Mouse (Mus musculus): ENCODE data around the gene Gm47969. TPM values are rescaled to one million over a fixed set of nuclear protein-coding genes. Genes with fewer than 3 reads are reported as not detected.
"Not testable (repeated sequence)": the region's sequence is repeated elsewhere in the genome, so short reads cannot be mapped to it uniquely, and the experiment has no call there.

Gene Gm47969
- total RNA-seq (2021), result not detected
- long read RNA-seq, result 0 reads

DNA sequence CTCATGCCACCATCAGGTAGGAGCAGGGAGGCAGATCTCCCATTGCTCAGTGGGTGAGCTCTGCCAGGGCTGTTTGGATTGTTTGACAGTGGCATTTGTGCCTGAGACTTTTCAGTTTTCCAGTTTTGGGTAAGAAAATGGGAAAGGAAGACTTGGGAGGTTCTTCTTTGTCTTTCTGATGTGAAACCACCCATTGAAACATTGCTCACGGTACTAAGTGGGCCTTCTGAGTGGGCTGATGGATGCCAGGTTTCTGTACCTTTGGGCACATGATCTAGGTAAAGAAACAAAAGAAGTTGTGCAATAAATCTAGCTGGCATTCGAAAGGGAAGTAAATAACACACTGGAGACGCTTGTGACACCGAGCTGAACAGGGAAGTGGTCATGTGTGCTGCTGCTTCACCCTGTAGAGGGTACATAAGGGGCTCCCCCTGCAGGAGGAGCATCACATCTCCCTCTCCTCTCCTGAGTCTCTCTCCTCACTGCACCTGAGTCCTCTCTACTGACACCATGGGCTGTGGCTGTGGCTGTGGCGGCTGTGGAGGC lies at the start of gene Gm47969:
TSS of gene Gm47969 (plus strand) at position 51 of the 546 bp plus-strand sequence.
- no peak for DNase-seq (ENCODE audit: low spot score in 2 of 2)

DNA sequence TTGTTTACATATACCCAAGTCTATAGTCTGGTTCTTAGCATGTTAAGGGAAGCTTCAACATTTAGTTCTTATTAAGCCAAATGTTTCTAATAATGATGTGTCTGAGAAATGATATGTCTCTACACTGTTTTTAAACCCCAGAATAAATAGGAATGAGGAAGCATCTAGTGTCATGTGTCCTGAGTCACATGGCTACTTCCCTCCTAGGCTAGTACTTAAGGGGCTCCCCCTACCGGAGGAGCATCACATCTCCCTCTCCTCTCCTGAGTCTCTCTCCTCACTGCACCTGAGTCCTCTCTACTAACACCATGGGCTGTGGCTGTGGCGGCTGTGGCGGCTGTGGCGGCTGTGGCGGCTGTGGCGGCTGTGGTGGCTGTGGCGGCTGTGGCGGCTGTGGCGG lies 44.4 kb upstream of the Gm47969 start, which contains the start of gene Gm47959:
TSS of gene Gm47959 (plus strand) at position 243 of the 400 bp plus-strand sequence.
- DNase-seq (ENCODE audit: low spot score in 2 of 2), result not testable (repeated sequence)

DNA sequence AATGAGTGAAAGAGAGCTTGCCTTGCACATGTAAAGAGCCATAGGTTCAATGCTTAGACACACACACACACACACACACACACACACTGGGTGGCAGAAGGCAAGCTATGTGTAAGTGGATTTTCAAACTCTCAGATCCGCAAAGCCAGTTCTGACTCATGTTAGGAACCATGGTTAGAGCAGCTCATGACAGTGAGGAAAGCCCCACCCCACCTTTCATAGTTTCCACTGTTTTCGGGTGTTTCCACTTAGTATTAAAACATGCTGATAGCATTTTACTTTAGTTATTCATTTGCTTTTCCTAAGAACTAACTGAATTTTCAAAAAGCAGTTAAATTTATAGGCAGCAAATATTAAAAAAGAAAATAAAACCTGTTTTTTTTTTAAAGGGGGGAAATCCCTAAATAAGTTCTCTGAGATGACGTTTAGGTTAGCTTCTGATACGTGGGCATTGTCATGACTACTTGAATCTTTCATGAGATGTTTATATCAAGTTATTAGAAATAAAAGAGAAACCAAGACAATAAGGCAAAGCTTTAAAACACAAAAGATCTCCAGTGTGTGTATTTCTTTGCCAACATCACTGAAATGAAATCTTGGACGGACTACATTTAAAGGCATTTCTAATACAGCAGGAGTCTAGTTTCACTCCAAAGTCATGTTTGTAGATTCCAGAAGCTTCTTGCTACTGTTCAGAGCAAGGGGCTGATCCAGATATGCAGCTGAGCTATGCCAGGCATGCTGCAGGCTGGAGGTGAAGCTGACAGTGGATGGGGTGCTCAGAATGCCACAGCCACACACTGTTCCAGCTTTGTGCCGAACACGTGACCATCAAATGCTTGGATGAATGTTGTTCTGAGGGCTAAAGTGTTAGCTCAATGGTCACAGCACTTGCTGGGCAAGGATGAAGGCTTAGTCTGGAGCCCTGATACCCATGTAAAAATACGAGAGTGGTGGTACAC lies 38.2 kb upstream of the Gm47969 start:
- DNase-seq (ENCODE audit: low spot score in 2 of 2), result no peak

DNA sequence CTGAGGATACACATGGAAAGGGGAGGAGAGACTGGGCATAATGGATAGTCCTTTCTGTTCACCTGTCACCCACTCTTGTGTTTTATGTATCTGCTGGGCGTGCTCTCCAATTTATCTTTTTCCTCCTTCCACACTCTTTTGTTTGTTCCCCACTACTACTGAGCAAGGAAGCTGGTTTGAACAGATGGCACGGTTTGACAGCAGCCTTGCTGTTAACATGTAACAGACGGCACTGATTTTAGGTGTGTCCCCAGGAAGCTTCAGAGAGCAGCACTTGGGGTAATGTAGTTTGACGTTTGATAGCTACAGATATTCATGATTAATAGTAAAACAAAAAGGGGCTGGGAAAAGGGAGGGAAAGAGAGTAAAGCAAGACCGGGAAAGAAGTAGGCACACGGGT lies 37.3 kb upstream of the Gm47969 start:
- DNase-seq (ENCODE audit: low spot score in 2 of 2), result no peak

DNA sequence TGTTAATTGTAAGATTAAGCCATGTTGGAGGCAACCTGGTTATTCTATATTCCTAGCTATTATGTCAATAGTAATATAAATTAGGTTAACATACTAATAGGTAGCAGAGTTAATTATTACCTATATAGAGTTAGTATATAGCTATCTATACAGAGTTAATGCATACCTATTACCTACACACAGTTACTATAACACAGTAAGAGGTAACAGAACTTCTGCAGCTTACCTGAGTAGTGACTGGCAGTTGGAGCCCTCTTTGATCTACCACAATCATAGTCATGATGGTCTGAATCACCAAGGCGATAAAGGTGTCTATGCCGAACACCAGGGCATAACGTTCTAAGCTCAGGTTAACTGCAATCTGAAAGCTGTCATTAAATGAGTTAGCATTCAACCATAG lies 30.3 kb upstream of the Gm47969 start:
- no peak for DNase-seq (ENCODE audit: low spot score in 2 of 2)

DNA sequence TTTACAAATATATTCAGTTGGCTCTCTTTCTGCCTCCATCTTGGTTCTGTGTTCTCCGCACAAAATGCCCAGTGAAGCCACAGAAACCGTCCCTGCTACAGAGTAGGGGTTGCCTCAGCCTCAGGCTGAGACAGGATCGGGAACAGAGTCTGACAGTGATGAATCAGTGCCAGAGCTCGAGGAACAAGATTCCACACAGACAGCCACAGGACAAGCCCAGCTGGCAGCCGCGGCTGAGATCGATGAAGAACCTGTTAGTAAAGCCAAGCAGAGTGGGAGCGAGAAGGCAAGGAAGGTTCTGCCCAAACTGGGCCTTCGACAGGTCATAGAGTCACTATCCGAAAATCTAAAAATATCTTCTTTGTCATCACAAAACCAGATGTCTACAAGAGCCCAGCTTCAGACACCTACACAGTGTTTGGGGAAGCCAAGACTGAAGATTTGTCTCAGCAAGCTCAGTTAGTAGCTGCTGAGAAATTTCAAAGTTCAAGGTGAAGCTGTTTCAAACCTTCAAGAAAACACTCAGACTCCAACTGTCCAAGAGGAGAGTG lies 29.3 kb upstream of the Gm47969 start:
- DNase-seq (ENCODE audit: low spot score in 2 of 2), result no peak

DNA sequence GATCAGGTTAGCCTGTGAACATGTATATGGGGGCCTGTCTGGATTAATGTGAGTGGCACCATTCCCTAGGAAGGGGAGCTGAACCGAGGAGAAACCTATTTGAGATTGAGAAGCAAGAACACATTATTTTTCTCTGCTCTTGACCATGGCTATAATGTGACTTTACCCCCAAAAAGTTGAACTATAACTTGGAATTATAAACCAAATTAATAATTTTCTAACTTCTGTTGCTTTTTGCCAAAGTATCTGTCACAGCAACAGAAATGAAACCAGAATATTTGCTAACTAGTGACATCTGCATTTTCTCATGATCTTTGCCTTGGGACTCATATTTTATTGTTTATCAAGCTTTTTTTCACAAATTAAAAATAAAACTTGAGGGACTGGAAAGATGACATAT lies 28.2 kb upstream of the Gm47969 start:
- no peak for DNase-seq (ENCODE audit: low spot score in 2 of 2)

DNA sequence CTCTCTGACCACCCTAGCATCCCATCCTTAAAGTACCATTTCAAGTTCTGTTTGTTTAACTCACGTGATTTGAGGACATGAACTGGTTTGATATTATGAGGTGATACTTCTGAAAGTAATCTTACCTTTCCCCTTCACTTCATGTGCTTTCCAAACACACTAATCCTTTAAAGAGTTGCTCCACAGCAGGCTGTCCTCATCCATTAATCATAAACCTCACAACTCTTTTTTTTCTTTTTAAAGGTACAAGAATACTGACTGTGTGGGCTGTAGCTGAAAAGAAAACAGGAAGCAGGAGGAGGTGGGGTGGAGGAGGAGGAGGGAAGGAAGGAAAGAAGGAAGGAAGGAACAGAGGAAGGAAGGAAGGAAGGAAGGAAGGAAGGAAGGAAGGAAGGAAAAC lies 12.8 kb upstream of the Gm47969 start:
- DNase-seq (ENCODE audit: low spot score in 2 of 2), result no peak

DNA sequence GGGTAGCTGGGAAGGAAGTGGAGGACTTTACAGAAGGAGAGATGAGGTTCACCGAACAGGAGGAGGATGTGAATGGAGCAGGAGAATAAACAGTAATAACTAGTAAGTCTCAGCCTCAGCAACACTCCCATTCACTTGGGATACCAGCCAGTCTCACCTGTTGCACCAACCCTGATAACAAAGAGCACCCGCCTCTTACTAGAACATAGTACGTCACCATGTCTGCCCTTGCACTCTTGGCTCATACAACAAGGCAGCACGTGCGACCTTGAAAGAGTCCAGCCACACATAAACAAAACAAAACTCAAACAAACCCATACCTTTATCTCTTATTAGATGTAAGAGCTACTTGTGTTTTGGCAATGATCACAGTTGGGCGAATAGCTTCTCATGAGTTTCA lies 12.2 kb upstream of the Gm47969 start:
- DNase-seq (ENCODE audit: low spot score in 2 of 2), result no peak

DNA sequence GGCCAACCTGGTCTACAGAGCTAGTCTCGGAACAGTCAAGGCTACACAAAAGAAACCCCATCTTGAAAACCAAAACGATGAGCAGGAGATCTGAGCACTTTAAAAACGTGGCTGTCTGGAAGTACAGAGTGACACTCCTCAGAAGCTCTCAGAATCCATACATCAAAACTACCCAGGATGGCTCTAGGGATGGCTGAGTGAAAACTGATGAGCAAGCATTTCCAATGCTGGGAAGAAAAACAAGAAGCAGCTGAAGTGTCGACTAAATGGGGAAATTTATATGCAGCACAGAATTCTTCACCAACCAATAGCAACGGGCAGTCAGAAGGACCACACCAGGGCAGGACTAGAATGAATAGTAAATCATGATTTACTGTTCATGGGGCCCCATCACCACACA lies 10.2 kb upstream of the Gm47969 start:
- no peak for DNase-seq (ENCODE audit: low spot score in 2 of 2)

DNA sequence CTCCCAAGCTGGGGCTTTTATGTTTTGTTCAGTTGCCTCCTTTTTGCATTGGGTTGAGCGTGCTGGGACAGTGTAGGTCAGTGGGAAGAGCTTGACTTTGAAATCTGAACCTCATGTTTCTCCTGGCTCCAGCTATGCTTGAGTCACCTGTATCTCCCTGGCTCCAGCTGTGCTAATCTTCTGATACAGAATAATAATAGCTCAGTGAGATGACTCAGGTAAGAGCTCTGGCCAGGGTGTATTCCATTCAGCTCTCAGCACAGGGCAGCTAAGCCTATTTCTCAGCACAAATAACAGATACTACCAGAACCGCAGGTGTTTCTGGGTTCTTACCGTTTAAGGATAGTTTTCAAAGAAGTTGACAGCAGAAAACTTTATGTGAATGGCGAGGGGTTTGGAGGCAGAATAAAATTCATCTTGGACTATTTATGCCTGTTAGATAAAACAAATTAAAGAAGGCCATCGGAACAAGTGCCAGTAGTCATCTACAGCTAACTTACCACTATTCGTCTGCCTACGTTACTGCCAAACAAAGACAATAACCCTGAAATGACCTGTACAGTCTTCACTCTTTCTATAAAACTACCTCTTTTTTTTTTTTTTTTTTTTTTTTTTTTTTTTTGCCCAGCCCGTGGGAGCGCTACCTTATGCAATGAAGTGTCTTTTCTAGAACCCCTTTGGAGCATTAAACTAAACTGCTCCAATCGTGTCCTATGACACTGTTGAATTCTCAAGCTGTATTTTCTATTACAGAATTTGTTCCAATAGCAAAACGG lies 7.7 kb upstream of the Gm47969 start:
- no peak for DNase-seq (ENCODE audit: low spot score in 2 of 2)

DNA sequence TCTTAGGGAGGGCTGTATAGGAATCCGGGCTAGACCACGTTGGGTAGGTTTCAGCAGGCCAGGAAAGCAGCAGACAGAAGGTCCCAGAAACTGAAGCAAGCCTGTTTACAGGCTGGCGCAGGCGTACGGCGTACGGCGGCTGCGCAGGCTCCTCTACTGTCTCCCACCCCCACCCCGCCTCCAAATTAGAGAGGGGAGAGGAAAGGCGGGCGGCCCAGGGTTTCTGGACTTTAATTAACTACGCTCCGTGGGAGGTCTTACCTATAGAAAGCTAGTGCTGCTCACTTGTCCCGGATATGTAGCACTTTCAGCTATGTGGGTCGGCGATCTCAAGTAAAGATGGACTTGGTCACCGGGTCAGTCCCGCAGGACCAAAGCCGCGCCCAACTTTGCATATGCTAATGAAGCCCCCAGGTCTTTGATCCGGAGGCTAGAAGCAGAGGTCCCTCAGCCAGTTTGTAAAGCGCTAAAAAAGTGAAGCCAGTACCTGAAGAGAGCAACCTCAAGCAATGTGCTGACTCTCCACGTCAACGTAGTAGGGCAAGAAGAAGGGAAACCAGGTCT lies 6.5 kb upstream of the Gm47969 start, which contains the start of gene Slc19a3:
TSS of gene Slc19a3 (minus strand) at position 340 of the 564 bp plus-strand sequence.
- DNase-seq (ENCODE audit: low spot score in 2 of 2), result peak; percentile 20 to 36

DNA sequence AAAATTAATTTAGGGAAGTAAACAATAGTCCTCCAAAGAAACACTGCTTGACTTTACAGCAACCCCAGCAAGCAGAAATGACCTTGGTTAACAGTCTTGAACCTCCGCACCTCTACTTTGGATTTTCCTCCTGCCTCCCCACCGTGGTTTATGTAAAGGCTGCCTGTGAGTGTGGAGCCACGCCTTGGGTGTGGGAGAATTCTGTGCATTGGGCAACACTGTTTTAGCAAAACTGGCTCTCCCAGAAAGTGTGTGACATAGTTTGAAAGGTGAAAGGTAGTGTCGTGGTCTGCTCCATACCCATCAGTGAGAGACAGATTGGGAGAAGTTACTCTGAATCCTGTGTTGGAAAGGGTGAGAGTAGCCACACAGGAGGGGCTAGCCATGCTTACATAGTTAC lies 5.7 kb upstream of the Gm47969 start:
- DNase-seq (ENCODE audit: low spot score in 2 of 2), result no peak

DNA sequence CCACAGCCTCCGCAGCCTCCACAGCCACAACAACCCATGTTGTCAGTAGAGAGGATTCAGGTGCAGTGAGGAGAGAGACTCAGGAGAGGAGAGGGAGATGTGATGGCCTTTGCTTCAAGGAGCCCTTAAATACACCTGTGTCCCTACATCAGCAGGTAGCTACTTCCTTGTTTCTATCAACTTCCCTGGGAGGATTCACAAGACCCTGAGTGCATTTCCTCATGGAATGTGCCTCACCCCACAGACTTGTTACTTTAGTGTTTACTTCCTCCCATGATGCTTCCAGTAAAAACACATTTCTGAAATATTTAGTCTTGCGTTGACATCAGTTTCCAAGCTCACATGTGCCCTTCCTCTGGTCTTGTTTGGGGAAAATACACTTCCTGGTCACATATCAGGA lies 2.4 kb upstream of the Gm47969 start, which contains the start of gene Krtap28-10:
TSS of gene Krtap28-10 (minus strand) at position 101 of the 400 bp plus-strand sequence.
- DNase-seq (ENCODE audit: low spot score in 2 of 2), result no peak

DNA sequence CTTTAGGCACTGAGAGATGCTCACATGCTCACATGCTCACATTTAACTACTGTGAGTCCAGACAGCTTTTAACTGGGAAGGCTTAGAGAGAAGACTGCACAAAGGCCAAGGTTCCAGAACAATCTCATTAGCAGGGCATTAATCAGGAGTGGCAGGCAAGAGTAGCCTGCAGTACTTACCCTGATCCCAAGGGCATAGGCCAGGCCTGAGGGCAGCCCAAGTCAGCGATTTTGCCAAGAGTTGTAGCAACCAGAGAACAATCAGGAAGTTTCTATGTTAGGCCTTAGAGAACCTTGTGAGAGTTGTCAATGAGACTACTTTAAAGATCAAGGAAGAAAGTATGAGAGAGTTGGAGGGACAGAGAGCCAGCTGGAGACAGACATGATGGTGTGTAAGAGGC lies 13.7 kb downstream of the Gm47969 start:
- DNase-seq (ENCODE audit: low spot score in 2 of 2), result no peak

DNA sequence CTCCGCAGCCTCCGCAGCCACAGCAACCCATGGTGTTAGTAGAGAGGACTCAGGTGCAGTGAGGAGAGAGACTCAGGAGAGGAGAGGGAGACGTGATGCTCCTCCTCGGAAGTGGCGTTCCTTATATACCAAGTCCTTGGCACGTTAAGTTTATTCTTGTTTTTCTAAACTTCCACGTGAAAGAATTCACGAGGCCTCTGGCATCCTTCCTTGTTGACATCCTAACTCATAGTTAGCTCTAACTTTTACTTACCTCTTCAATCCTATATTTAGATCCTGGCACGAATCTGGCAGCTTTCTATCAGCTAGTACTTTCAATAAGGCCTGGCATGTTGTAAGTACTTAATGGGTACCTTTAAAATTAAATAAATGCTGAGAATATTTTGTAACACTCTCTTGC lies 14.5 kb downstream of the Gm47969 start, which contains the start of gene A030005K14Rik:
TSS of gene A030005K14Rik (minus strand) at position 101 of the 400 bp plus-strand sequence.
- no peak for DNase-seq (ENCODE audit: low spot score in 2 of 2)

DNA sequence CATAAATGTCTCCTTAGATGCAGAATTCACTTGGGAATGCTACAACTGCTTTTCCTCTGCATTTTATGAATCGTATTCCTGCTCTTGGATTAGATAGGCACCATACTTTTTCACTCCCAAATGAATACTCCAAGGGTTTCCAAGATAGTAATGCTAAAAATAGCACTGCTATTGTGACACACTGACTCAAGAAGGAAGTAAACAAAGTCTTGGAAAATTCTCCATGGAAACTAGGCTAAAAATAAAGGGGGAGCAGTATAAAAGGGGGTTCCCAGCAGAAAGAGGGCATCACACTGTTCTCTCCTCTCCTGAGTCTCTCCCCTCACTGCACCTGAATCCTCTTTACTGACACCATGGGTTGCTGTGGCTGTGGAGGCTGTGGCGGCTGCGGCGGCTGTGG lies 15.9 kb downstream of the Gm47969 start, which contains the start of gene Krtap28-13:
TSS of gene Krtap28-13 (plus strand) at position 288 of the 400 bp plus-strand sequence.
- no peak for DNase-seq (ENCODE audit: low spot score in 2 of 2)

DNA sequence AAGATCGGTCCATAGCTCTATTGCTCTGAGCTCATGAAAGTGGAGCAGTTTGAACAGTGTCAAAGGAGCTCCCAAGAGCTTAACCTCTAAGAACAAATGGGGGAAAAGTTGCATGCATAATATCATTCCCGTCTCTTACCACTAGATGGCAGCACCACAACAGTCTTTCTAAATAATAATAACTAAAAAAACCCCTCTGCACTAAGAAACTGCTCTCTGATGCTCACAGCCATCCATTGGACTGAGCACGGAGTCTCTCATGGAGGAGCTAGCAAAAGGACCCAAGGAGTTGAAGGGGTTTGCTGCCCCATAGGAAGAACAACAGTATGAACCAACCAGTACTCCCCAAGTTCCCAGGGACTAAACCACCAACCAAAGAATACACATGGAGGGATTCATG lies 20.1 kb downstream of the Gm47969 start:
- peak in 1 of 2 experiments; percentile 15 for DNase-seq (ENCODE audit: low spot score in 2 of 2)

DNA sequence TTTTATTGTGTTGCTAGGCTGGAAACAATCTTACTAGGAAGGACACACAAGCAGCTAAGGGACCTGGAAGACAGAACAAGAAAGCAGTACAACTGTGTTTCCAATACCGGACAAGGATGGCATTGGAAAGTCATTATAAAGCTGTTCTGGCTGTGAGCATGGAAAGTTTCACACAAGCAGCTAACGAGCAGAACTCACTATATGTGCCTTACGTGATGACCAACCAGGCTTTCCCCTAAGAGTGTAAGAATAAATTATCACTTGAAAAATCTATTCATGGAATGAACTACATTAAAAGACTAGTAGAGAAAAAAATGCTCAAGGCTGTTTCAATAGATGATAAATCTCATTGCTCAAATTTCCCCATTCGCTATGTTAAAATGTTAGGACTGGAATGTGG lies 21.8 kb downstream of the Gm47969 start:
- no peak for DNase-seq (ENCODE audit: low spot score in 2 of 2)

DNA sequence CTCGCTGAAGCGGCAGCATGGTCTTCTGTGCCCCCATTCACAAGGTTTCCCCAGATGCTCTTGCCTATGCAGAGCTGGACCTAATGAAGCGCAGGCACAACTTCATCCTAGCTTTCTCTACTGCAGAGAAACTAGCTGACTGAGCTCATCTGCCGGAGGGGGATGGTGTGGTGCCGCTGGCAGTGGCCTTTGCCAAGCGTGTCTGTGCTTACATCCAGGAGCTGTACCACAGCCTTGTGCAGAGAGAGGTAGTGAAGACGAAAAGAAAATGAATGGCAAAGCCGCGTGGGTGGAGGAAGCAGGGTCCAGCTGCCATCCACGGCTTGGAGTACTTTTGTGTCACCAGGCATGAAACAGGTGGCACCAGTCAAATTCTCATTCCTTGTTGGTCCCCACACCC lies 22.5 kb downstream of the Gm47969 start:
- DNase-seq (ENCODE audit: low spot score in 2 of 2), result peak in 1 of 2 experiments; percentile 16
